Mouse (Mus musculus) G1E-ER4 (cell line): Measurements from ENCODE around the gene Wipf1. TPM values are rescaled to one million over a fixed set of nuclear protein-coding genes. Genes with fewer than 3 reads are reported as not detected.

Source experiments
- GATA1 ChIP-seq: IDR thresholded peaks from one replicate; pipeline ENCODE4 v1.8.0; 2012; ENCODE audit warnings: low read length, inconsistent platforms
- polyA plus RNA-seq: library from polyadenylated mRNA; stranded (reverse); fragments of >175 nt; gene quantifications from 2 replicates; pipeline ENCODE4 v1.2.3, GENCODE M21; 2012

Wipf1 gene
- polyA plus RNA-seq, 1 experiment: 0.16 TPM

GRCm38 (mm10) chr2:73554389-73554788 is 24.9 kb upstream of the Wipf1 start:
- TF ChIP-seq GATA1: no peak

- no peak for TF ChIP-seq GATA1
Measured at GRCm38 (mm10) chr2:73552926-73553325, 23.4 kb upstream of the Wipf1 start.

- no peak for TF ChIP-seq GATA1
Measured at GRCm38 (mm10) chr2:73550725-73551124, 21.2 kb upstream of the Wipf1 start.

- TF ChIP-seq GATA1: no peak
Measured at GRCm38 (mm10) chr2:73548542-73548941, 19.0 kb upstream of the Wipf1 start.

GRCm38 (mm10) chr2:73547256-73547655 is 17.7 kb upstream of the Wipf1 start:
- no peak for TF ChIP-seq GATA1

- no peak for TF ChIP-seq GATA1
Measured at GRCm38 (mm10) chr2:73545556-73545955, 16.0 kb upstream of the Wipf1 start.

GRCm38 (mm10) chr2:73540450-73541162 is 11.1 kb upstream of the Wipf1 start:
- TF ChIP-seq GATA1: no peak

- no peak for TF ChIP-seq GATA1
Measured at GRCm38 (mm10) chr2:73539697-73540096, 10.2 kb upstream of the Wipf1 start.

- no peak for TF ChIP-seq GATA1
Measured at GRCm38 (mm10) chr2:73539141-73539540, 9.6 kb upstream of the Wipf1 start.

GRCm38 (mm10) chr2:73538590-73538989 is 9.1 kb upstream of the Wipf1 start:
- TF ChIP-seq GATA1: no peak

GRCm38 (mm10) chr2:73536091-73536783 is 6.7 kb upstream of the Wipf1 start:
- TF ChIP-seq GATA1: no peak

- no peak for TF ChIP-seq GATA1
Measured at GRCm38 (mm10) chr2:73534720-73535119, 5.2 kb upstream of the Wipf1 start.

- no peak for TF ChIP-seq GATA1
Measured at GRCm38 (mm10) chr2:73530487-73530886, 953 bp upstream of the Wipf1 start.

GRCm38 (mm10) chr2:73528516-73529355 is 798 bp downstream of the Wipf1 start:
- TF ChIP-seq GATA1: no peak

- no peak for TF ChIP-seq GATA1
Measured at GRCm38 (mm10) chr2:73527956-73528355, 1.6 kb downstream of the Wipf1 start.

- TF ChIP-seq GATA1: no peak
Measured at GRCm38 (mm10) chr2:73526691-73527090, 2.8 kb downstream of the Wipf1 start.
